Mouse (Mus musculus) limb, embryonic 14.5 days (tissue): ENCODE results near the gene Pih1d3. TPM values are rescaled to one million over a fixed set of nuclear protein-coding genes. Genes with fewer than 3 reads are reported as not detected.
A peak's percentile ranks its signal among the peaks of the same experiment; 100 is the strongest.

Experiments
- ATAC-seq: fragments of 200-750 bp; cut with Nextera tagmentation; 2 replicates; pipeline ENCODE4 v1.8.0; 2017; ENCODE audit warnings: low read depth, moderate number of reproducible peaks, moderate TSS enrichment; ENCODE audit not compliant: low FRiP score
- DNase-seq: peaks from one replicate; pipeline ENCODE4 v3.0.0-alpha.2; 2015; ENCODE audit warnings: low spot score
- H3K27ac ChIP-seq: fragments of 300-500 bp; sonication (generic); replicated peaks from 2 replicates; pipeline ENCODE4 v1.5.1; 2014; ENCODE audit warnings: low read depth, mild to moderate bottlenecking, low read length, moderate library complexity, mixed read lengths
- H3K27me3 ChIP-seq: fragments of 300-500 bp; sonication (generic); 2 replicates; pipeline ENCODE4 v1.6.1; 2014; ENCODE audit warnings: low read length, mixed read lengths; ENCODE audit not compliant: control insufficient read depth, insufficient read depth
- H3K36me3 ChIP-seq: fragments of 300-500 bp; sonication (generic); 2 replicates; pipeline ENCODE4 v1.6.1; 2014; ENCODE audit warnings: mild to moderate bottlenecking, low read length, moderate library complexity, mixed read lengths; ENCODE audit not compliant: control insufficient read depth, insufficient read depth
- H3K4me1 ChIP-seq: fragments of 300-500 bp; sonication (generic); 2 replicates; pipeline ENCODE4 v1.6.1; 2014; ENCODE audit warnings: antibody characterized with exemption, low read length, mixed read lengths; ENCODE audit not compliant: control insufficient read depth, insufficient read depth
- H3K4me2 ChIP-seq: fragments of 300-500 bp; sonication (generic); replicated peaks from 2 replicates; pipeline ENCODE4 v1.6.1; 2014; ENCODE audit warnings: low read depth, mild to moderate bottlenecking, low read length, moderate library complexity; ENCODE audit not compliant: severe bottlenecking
- H3K4me3 ChIP-seq: fragments of 300-500 bp; sonication (generic); replicated peaks from 2 replicates; pipeline ENCODE4 v1.5.1; 2014; ENCODE audit warnings: low read length
- H3K9ac ChIP-seq: fragments of 300-500 bp; sonication (generic); 2 replicates; pipeline ENCODE4 v1.6.1; 2014; ENCODE audit warnings: mild to moderate bottlenecking, low read depth, low read length, moderate library complexity; ENCODE audit not compliant: severe bottlenecking
- H3K9me3 ChIP-seq: fragments of 300-500 bp; sonication (generic); 2 replicates; pipeline ENCODE4 v1.6.1; 2016; ENCODE audit warnings: low read length; ENCODE audit not compliant: control insufficient read depth
- POLR2A ChIP-seq: fragments of 200-500 bp; IDR thresholded peaks from 2 replicates; pipeline ENCODE4 v1.8.0; 2012; ENCODE audit warnings: inconsistent platforms, mild to moderate bottlenecking, moderate library complexity, borderline replicate concordance; ENCODE audit not compliant: insufficient read depth, insufficient read length; ENCODE audit errors: extremely low read depth
- WGBS: fragments of 180-500 bp; shearing (Covaris S2); extraction: QIAGEN DNeasy Blood & Tissue Kit; methylation state at CpG from one replicate; pipeline ENCODE4 v1.1.7; 2014; 5-methylcytosine and 5-hydroxymethylcytosine counted together
- polyA plus RNA-seq, 2 experiments: library from polyadenylated mRNA; depleted of rRNA in 1 of 2; stranded (reverse) in 1 of 2; unstranded in 1 of 2; fragments of >200 nt; fragmentation: Nextera tagmentation in 1 of 2; extraction: Ambion mirVana in 1 of 2; gene quantifications; 2 replicates each; pipeline versions ENCODE4 v1.2.1 to v1.2.3; 2012 to 2014

The Pih1d3 gene
- polyA plus RNA-seq, 2 experiments = not detected

DNA sequence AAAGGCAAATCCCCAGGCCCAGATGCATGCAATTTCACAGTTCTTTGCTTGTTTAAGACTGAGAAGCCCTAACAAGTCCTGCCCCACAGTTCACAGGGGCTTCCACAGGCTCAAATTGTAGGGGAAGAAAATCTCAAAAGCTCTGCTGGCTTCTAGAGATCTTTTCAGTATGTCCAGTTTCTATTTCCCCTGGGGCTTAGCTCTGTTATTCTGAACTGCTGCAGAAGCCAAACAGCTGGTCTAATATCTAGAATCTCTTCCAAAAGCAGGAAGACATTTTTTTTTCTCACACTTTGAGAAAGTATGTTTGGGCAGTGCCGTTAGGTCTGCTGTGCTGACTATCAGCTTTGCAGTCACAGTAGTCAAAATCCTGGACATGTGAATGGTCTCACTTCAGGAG lies 7.8 kb upstream of the Pih1d3 start:
- no peak for TF ChIP-seq POLR2A
- DNase-seq = peak; percentile 33
- no peak for ATAC-seq
- 76% methylated on average over 1 of the region's 1 CpGs for WGBS
- no peak overlapping the region for H3K4me3 ChIP-seq
- no peak overlapping the region for H3K27ac ChIP-seq
- H3K9me3 ChIP-seq = no peaks in the 10 kb centered on the region
- H3K9ac ChIP-seq = no peak overlapping the region
- no peaks in the 10 kb centered on the region for H3K27me3 ChIP-seq
- no peak overlapping the region for H3K4me2 ChIP-seq
- no peaks in the 10 kb centered on the region for H3K4me1 ChIP-seq
- no peaks in the 10 kb centered on the region for H3K36me3 ChIP-seq

- WGBS = 82% methylated on average over 4 of the region's 4 CpGs
- H3K4me1 ChIP-seq = no peaks in the 10 kb centered on the region
- no peak overlapping the region for H3K9ac ChIP-seq
- H3K27ac ChIP-seq = no peak overlapping the region
- ATAC-seq (no peak), DNase-seq (no peak)
- H3K4me2 ChIP-seq = no peak overlapping the region
- H3K27me3 ChIP-seq = no peaks in the 10 kb centered on the region
- no peaks in the 10 kb centered on the region for H3K9me3 ChIP-seq
- H3K36me3 ChIP-seq = no peaks in the 10 kb centered on the region
- H3K4me3 ChIP-seq = no peak overlapping the region
- no peak for TF ChIP-seq POLR2A
Observed at GRCm38 (mm10) chr1:31220599-31221250, 1.9 kb upstream of the Pih1d3 start.

GRCm38 (mm10) chr1:31233319-31234036 lies 10.8 kb downstream of the Pih1d3 start:
- Histone ChIP-seq H3K4me2 (no peak overlapping the region), H3K4me1 (no peaks in the 10 kb centered on the region), H3K9me3 (no peaks in the 10 kb centered on the region), H3K9ac (no peak overlapping the region), H3K27ac (no peak overlapping the region), H3K36me3 (no peaks in the 10 kb centered on the region), H3K4me3 (no peak overlapping the region), H3K27me3 (no peaks in the 10 kb centered on the region)
- ATAC-seq = no peak
- TF ChIP-seq POLR2A = no peak
- DNase-seq = no peak

GRCm38 (mm10) chr1:31260218-31260923 lies 37.7 kb downstream of the Pih1d3 start:
- no peak for ATAC-seq
- Histone ChIP-seq H3K27me3 (no peaks in the 10 kb centered on the region), H3K36me3 (no peaks in the 10 kb centered on the region), H3K27ac (no peak overlapping the region), H3K4me3 (no peak overlapping the region), H3K4me1 (no peaks in the 10 kb centered on the region), H3K9me3 (no peaks in the 10 kb centered on the region), H3K9ac (no peak overlapping the region), H3K4me2 (no peak overlapping the region)
- no peak for DNase-seq
- WGBS = 64% methylated on average over 10 of the region's 10 CpGs
- no peak for TF ChIP-seq POLR2A

Other genes with a start within 250 kb of the Pih1d3 start
- not detected in 2 replicates for gene AC153137.1, start 244.9 kb upstream of the Pih1d3 start, polyA plus RNA-seq (2012; rRNA removed)
- gene AC153137.1, start 244.9 kb upstream of the Pih1d3 start, polyA plus RNA-seq (2014; fragmentation: Nextera tagmentation; extraction: Ambion mirVana) = not detected in 2 replicates
- not detected in 2 replicates for gene Lgsn, start 46.4 kb upstream of the Pih1d3 start, polyA plus RNA-seq (2012; rRNA removed)
- not detected in 2 replicates for gene Lgsn, start 46.4 kb upstream of the Pih1d3 start, polyA plus RNA-seq (2014; fragmentation: Nextera tagmentation; extraction: Ambion mirVana)
- not detected in 2 replicates for gene 4931428L18Rik, start 154 bp upstream of the Pih1d3 start, polyA plus RNA-seq (2012; rRNA removed)
- 0.21 TPM in 1 of 2 replicates, not detected in the other for gene 4931428L18Rik, start 154 bp upstream of the Pih1d3 start, polyA plus RNA-seq (2014; fragmentation: Nextera tagmentation; extraction: Ambion mirVana)